ENCODE assay signal across 16 mouse cellular contexts in genomic region chr10:67082531-67082930, GRCm38 (mm10).
"Had no signal": no experiment of that assay in that cellular context is flagged by ENCODE, and none has a peak within 500 bp of the region (broad histone marks: within the 10 kb centered on the region; RNA-seq: fewer than 3 reads in every experiment).

No protein-coding gene starts in this region.

- H3K36me3 ChIP-seq: lung, embryonic 15.5 days; midbrain, embryonic 13.5 days; midbrain, embryonic 15.5 days; neural tube, embryonic 12.5 days; stomach, embryonic 15.5 days had no signal

- ATAC-seq: lung, postnatal 0 days; midbrain, embryonic 13.5 days; midbrain, embryonic 15.5 days had no signal

- H3K9ac ChIP-seq: lung, embryonic 15.5 days; midbrain, embryonic 13.5 days; midbrain, embryonic 15.5 days; neural tube, embryonic 12.5 days; stomach, embryonic 15.5 days had no signal

- DNase-seq: lung, adult 2 months; lung, postnatal 14 days; lung, postnatal 36 days; right cerebral cortex, postnatal 14 days; thymus, adult 2 months; thymus, postnatal 25 days had no signal

- H3K4me2 ChIP-seq: lung, embryonic 15.5 days; midbrain, embryonic 11.5 days; midbrain, embryonic 13.5 days; midbrain, embryonic 15.5 days; neural tube, embryonic 12.5 days; stomach, embryonic 15.5 days had no signal

- H3K27ac ChIP-seq: lung, embryonic 15.5 days; macrophage; midbrain, embryonic 13.5 days; midbrain, embryonic 15.5 days; neural tube, embryonic 12.5 days; stomach, embryonic 15.5 days; stomach, postnatal 0 days had no signal

- H3K27me3 ChIP-seq: lung, embryonic 15.5 days; megakaryocyte, embryonic 14.5 days; midbrain, embryonic 13.5 days; midbrain, embryonic 15.5 days; neural tube, embryonic 12.5 days; stomach, embryonic 15.5 days had no signal

- H3K4me3 ChIP-seq: lung, embryonic 15.5 days; megakaryocyte, embryonic 14.5 days; midbrain, embryonic 13.5 days; midbrain, embryonic 15.5 days; neural tube, embryonic 12.5 days; stomach, embryonic 15.5 days had no signal

- H3K9me3 ChIP-seq: lung, embryonic 15.5 days; midbrain, embryonic 13.5 days; midbrain, embryonic 15.5 days; neural tube, embryonic 12.5 days; stomach, embryonic 15.5 days had no signal

- H3K4me1 ChIP-seq: midbrain, embryonic 15.5 days had no signal
